Mouse (Mus musculus) cerebellum, postnatal 36 days (tissue): ENCODE measurements around the gene Pls1.
A peak's percentile ranks its signal among the peaks of the same experiment; 100 is the strongest.

Source experiments
- DNase-seq, 2 experiments: peaks; one replicate each; pipeline ENCODE4 v3.0.0; 2021 to 2022; ENCODE audit warnings: mixed read lengths in 2 of 2

Gene Pls1

DNA sequence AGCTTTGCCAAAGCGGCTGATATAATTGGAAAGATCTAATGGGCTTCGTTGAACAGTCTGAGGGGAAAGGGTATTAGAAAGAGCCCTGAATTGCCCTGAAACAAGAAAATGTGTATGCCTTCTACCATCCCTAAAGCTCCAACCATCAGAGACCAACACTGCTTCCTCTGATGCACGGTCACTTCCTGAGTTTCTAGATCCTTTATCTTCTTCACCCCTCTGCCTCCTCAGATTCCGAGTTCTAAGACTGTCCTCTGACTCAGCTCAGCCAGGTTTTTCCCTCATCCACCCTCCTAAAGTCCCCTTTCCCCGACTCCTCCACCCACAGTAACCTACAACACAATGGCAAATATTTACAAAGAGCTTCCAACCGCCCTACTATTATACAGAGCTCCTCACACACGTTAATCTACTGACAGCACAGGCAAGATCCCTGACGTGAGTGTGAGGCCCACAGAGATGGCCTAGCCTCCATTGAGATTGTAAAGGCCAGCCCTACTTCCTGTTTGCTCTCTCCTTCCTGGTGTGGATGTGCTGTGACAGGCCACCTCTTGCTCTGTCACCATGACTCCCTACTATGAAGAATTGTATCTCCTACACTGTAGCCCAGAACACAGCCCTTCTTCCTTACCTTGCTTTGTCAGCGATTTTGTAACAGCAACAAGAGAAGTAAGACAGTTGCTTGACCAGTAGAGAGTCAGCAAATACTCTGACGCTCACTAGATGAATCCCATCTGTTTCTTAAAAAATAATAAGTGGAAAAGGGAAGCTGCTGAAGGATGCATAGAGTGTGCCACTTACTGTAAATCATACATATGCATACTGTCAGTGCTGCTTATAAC, 43.3 kb downstream of the Pls1 start:
- DNase-seq: no peak

DNA sequence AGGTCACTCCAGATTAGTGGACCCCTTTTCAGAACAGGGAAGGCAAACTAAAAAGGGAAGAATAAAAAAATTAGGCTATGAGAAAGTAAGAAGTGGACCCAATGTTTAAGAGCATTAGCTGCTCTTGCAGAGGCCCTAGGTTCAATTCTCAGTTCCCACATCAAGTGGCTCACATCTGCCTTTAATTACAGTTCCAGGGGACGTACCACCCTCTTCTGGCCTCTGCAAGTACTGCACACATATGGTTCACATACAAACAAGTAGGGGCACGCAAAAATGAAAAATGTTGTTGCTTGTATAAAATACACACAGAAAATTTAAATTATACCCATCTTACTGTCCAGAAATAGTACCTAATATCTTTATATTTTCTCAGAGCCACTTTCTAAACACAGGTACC, 48.8 kb downstream of the Pls1 start:
- DNase-seq: no peak

DNA sequence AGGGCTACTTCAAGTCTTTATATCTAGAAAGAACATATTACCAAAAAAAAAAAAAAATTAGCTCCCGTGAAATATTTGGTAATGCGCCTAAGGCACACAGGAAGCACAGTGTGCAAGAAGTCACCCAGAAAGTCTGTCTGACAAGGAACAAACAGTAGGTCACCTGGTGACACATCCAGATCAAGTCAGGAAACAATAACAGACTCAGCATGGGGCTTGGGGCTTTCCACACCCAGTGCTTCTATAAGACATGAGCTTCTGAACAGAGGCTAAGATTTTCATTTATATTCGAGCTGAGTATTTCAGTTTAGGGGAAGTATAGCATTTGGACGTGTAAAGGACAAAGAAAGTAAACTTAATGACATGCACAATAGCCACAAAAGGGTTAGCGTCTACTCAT, 49.3 kb downstream of the Pls1 start:
- no peak for DNase-seq

DNA sequence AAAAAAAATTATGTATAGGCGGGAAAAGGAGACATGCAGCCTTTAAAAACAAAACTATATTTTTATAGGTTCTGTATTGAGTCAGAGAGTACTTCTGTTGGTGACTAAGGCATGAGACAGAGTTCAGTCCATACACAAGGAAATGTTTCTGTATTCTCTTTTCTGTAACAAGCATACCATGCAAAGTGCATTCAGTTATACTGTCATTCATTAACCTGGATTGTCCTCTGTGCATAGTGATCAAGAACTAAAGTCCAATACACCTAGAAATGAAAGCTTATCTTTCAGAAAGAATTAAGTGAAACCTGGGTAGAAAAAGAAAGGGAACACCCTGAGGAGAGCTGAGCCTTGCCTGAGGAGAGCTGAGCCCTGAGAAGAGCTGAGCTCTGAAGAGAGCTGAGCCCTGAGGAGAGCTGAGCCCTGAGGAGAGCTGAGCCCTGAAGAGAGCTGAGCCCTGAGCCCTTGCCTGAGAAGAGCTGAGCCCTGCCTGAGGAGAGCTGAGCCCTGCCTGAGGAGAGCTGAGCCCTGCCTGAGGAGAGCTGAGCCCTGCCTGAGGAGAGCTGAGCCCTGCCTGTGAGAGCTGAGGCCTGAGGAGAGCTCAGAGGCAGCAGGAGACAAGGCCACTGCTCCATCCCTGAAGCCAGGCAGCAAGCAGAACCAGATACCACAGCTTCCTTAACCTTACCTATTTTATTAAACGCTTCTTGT, 49.9 kb downstream of the Pls1 start:
- DNase-seq: no peak

DNA sequence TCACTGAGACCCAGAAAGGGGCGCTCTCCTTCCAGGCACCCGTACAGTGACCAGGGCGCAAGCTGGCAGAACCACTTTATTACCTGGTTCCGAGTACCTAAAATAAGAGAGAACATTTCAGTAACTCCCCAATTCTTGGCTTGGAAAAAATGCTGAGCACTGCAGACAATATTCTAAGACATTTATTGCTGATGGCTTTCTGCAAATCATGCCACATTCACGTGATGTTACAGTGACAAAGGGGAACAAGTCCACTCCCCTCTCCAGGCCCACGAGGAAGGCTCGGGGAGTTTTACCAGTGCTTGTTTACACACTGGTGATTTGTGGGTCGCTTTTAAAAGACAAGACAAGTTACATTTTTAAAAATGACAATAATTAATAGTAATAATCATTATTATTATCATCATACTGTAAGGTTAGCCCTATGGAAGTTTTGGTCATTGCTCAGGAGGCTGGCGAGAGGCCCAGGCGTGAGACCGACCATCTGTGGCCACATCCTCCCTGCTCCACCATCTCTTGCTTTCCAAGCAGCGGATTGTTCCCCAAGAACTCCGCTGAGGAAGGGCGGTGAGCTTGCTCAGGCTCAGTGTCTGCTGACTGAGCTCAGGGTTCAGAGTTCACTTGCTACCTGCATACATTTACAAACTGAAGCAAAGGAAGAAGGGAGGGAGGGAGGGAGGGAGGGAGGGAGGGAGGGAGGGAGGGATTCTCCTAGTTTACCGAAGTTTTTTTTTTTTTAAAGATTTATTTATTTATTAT, 50.9 kb downstream of the Pls1 start:
- DNase-seq: no peak

DNA sequence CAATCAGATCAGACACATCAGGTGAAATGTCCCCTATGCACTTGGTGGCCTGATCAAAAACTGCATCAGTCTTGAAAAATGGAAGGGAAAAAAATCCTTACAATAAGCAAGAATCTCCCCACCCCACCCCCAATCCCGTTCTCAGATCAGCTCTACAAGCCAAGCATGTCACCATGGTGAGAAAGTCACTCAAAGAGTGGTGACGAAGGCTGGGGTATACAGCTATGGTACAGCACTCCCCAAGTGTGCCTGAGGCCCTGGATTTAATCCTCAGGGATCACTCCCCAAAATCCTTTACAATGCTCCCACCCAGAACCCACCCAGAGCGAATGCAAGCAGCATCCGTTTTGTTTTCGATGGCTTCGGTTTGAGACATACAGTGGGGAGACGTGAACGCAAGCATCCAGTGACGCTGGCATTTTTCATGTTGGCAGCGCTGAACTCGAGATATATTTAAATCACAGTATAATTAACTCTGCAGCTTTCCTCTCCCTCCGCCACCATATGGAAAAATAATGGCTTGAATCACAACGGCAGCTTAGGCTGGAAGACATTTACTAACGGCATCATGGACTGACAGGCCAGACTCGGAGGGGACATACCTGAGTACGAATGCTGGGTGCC, 60.1 kb downstream of the Pls1 start:
- no peak for DNase-seq

DNA sequence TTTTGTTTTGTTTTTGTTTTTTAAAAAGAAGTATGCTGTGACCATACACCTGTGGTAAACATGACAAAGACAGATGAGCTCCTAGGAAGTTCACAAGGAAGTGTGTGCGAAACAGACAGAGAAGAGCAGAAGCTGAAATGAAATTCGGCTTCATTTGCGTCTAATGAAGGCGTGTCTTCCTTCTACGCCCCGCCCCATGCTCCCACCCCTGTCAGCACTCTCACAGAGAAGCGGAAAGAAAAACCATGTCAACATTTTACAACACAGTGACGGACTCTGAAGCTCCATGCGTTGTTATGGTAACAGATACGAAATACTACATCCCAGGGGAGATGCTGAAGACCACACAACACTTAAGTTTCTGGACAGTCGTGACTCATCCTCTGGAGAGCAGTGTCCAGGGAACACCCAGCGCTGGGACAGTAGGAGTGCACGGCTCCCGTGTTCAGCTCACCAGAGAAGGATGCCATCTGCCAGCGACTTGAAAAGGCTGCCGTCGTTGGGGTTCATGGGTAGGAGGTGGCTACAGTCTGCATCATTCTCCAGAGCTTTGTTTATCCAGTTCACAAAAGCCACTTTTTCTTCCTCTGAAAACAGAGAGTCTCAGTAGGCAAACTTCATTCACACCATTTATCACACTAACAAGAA, 61.3 kb downstream of the Pls1 start:
- no peak for DNase-seq

DNA sequence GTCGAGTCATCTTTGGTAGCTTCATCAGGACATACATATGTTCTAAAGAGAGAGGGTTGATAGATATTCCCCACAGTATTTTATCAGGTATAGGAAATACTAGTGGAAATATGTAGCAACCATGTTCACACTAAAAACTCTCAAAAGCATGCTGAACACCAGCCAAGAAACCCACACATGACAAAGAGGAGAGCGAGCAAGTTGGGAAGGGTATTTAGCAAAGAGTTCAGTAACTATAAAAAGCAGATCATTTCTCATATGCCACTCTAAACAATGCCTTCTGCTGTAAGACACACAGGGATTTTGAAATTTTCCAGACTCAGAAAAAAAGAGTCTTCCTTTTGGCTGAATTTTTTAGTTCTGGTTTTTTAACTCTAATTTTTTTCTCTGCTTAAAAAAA, 73.4 kb downstream of the Pls1 start:
- no peak for DNase-seq

DNA sequence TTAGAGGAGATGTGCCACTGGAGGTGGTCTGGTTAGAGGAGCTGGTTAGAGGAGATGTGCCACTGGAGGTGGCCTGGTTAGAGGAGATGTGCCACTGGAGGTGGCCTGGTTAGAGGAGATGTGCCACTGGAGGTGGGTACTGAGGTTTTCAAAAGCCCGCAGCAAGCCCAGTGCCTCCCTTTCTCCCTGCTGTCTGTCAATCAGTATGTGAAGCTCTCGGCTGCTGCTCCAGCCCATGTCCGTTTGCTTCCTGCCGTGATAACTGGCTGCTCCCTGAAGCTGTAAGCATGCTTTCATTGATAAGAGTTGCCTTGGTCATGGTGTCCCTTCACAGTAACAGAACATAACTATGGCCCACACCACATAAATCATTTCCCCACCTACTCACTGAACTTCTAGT, 81.9 kb downstream of the Pls1 start:
- DNase-seq: no peak

DNA sequence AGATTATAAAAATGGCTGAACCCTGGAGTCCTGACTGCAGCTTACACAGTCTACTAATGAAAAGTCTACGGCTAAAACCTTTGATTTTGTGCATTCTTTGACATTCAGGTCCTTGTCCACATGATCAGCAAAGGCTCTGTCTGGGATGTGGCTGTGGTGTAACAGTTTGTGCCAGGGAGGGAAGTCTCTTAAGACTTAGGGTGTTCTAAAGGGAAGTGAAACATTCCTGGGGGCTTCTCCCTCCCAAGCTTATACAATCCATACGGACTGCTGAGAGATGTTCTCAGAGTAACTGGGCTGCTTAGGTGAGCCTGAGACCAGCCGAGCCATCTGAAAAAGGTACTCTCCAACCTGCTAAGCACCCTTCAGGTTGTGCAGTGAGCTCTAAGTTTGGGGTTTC, 82.9 kb downstream of the Pls1 start:
- DNase-seq: no peak

DNA sequence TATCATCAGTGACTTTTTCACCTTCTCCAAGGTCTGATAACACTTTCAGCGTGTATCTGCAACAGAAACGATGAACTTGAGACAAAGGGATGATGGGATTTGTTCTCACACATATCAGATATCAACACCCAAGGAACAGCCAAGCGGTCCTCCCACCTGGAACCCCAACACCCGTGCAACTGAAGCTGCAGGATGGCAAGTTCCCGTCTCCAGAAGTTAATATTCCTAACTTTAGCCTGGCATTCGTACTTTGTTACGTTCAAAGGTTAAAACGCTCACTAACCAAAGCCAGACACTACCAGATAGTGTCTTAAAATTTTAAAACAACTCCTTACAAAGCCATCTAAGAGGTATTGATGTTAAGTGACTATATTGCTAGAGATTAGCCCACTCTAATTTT, 83.7 kb downstream of the Pls1 start:
- DNase-seq: no peak

DNA sequence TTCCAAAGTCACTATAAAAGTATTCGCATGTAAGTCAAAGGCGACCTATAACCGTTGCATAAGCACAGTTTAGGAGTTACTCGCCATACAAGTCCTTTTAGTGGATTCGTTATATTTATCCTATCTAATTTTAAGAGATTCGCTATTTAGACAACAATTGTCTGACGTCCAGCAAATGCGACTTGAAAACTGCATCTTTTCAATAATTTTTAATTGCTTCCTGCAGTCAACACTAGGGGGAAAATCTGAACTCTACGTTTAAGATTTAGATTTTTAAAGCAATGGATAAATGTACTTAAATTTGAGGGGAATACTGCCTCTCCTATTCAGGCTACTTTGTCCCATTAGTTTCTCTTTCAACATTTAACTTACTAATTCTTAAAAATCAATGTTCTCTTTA, 94.4 kb downstream of the Pls1 start:
- DNase-seq: no peak

DNA sequence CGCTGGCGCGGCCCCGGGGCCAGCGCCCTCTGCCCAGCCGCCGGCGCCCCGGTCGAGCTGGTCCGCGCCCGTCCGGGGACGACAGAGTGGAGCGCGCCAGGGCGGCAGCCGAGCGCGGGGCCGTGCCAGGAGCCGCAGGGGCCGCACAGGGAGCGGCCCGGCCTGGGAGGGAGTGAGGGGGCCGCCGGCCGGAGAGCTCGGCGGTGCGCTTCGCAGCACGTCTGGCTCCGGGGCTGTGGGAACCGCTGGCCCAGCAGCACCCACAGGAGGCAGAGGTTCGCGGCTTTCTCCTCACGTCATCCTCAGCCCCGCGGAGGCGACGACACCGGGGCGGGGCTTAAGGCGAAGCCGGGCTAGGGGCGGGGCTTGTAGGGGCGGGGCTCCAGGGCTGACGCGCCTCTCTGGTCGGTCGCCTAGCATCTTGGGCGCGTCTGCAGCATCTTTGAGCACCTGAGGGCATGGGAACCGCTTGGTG, 95.0 kb downstream of the Pls1 start, which contains the start of gene Trpc1:
Gene Trpc1 (minus strand): TSS at position 339 of the 475 bp plus-strand sequence.
- peak; percentile 80 to 85 for DNase-seq

DNA sequence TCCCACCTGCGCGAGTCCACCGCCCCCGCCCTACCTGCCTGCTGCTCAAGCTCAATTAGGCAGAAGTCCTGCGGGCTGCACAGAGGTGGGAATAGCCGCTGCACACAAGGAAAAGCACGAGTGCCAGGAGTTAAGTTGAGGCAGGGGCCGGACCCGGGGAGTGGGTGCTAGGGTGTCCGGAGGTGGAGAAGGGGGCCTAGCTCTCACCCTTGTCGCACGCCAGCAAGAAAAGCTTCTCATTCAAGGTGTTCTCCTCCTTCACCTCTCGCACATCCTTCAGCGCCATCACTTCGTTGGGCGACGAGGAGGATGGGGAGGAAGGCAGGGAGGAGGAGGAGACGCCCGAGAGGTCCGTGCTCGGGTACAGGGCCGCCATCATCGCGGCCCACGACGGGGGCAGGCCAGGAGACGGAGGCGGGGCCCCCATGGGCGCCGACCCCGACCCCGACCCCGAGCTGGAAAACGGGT, 95.6 kb downstream of the Pls1 start:
- peak; percentile 33 to 34 for DNase-seq

DNA sequence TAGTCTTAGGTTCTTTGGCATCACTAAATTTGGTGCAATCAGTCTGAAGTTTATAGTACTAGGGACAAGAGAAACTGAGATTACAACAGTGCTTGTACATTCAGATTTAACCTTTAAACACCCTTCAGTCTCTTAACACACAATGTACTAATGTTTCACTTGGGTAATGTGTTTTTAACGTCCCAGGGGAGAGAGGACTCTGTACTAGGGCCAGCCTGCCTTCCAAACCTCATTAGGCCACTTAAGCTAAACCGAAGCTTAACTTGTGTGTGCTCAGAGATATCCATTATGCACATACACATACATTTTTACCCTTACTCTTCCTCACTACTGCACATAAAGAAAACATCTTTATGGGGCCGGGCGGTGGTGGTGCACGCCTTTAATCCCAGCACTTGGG, 97.8 kb downstream of the Pls1 start:
- no peak for DNase-seq

DNA sequence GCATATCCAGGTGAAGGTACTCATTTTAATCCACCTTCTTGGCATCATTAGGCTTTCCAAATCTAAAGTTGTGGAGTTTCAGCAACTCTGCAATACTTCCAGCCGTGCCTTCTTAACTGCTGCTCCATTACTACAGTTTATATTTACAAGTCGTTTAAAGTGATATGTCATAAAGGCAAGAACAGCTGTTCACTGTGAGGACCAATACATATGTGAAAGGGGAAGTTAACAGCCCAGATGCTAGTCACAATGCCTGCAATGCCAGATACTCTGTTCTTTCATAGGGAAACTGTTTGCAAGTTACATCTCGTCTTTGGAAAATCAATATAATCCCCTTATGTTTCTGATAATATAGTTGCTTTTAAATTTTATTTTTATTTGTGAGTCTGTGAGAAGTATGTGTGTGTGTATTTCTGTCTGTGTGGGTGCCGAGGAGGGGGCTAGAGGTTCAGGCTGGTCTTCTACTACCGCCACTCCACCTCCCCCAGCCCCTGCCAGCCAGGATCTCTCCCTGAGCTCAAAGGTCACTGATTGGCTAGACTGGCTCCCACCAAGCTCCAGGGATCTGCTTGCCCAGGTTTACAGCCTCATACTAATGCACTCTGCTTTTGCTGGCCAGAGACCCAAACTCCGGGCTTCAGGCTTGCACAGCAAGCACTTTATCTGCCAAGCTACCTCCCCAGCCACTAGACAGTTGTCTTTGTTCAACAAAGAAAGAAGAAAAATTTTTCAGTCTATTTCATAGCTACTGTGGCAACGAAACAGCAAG, 100.1 kb downstream of the Pls1 start:
- no peak for DNase-seq

DNA sequence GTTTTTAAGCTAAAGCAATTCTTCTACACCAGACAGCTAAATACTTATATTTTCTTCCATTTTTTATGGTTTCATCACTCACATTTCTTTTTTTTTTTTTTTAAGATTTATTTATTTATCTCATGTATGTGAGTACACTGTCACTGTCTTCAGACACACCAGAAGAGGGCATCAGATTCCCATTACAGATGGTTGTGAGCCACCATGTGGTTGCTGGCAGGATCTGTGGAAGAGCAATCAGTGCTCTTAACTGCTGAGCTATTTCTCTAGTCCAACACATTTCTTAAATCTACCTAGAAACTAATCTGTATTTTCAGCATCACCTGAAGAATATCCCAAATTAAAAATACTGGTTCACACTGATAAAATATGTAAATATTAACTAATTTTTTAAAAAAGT, 108.9 kb downstream of the Pls1 start:
- no peak for DNase-seq

DNA sequence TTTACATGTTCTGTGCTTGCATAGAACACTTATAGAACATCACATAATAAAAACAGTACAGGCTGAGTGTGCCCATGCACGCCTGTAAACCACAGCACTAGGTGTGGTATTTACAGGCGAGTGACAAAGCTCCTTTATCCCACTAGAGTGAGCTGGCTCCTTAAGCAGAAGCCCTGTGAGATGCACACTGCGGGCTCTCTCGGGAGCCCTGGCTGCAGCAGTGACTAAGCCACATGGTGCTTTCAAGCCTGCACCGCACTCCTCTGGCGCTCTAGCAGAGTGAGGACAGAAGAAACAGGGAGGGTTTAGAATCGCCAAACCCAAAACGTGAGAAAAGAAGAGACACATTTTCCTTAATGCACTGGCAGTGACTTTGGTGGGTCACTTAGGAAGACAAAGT, 132.5 kb downstream of the Pls1 start:
- DNase-seq: no peak

DNA sequence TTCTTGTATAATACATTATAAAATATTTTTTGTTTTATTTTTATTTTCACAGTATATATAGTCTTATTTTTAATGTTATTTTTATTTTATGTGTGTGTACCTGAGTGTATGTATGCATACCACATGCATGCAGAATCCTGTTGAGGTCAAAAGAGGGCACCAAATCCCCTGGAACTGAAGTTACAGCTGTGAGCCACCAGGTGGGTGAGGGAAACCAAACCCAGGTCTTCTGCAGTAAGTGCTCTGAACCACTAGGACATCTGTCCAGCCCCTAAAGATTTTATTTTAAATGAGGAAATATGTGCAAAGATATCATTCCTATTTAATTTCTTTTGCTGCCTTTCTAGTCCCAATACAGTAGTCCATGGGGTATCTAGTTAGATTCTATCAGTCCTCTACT, 136.2 kb downstream of the Pls1 start:
- no peak for DNase-seq

DNA sequence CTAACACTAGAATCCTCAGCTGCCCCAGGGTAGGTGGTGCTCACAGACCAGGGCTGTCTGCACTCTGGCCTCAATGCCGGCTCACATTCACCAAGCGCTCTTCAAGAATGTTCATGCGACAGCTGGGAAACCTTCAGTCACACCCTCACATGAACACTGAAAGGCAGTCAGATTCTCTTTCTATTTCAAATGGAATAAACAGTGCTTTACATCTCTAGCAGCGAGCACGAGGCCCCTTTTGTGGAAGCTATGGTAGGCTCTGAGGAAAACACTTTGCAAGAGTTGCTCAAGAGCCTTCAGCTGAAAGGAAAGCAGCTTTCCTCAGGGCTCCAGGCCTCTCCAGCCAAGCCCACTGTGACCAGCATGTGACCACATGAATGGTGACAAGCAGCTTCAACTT, 139.7 kb downstream of the Pls1 start:
- no peak for DNase-seq

DNA sequence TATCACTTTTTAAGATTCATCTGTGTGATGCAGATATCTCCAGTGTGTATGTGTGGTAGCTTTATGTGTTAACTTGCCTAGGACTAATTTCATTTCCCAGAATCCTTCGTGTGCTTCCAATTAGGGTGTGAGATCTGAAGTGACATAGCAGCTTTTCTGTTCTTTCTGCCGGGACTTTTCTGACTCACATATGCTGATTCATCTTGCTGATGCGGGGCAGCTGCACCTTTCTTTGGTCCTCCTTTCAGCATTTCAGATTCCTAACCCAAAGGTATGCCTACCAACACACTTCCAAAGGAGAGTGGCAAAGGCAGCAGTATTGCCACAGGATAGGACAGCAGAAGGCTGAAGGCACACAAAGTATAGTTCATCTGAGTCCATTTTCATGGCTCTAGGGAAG, 141.0 kb downstream of the Pls1 start:
- DNase-seq: no peak
